Mouse (Mus musculus): ENCODE data around the gene Fsd2. TPM values are rescaled to one million over a fixed set of nuclear protein-coding genes. Genes with fewer than 3 reads are reported as not detected.

The Fsd2 gene
- polyA plus RNA-seq, 1 experiment from 2014 or later, result 0.04 TPM

DNA sequence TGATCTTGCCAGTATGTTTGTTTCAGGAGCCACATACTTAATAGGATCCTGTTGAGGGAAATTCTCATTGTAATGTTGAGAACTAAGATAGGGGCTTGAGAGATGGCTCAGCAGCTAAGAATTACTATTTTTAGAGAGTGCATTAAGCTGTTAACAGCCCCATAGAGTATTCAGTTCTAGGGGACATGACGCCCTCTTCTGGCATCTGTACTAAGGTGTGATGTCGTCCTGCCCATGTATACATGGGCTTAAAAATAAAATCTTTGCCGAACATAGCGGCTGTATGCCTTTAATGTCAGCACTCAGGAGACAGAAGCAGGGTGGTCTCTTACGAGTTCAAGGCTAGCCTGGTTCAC, 4.0 kb upstream of the Fsd2 start:
- no peak for ATAC-seq (ENCODE audit: insufficient number of reproducible peaks, low FRiP score, low TSS enrichment, low read depth)
- H3K9ac ChIP-seq (ENCODE audit: low read length), result no peak overlapping the region
- H3K4me2 ChIP-seq (ENCODE audit: low read depth, severe bottlenecking), result peak overlapping the region; percentile 66; the same call in 1 of the 2 replicates
- no peaks in the 10 kb centered on the region; the same call in 1 of the 2 replicates for H3K36me3 ChIP-seq (ENCODE audit: control insufficient read depth, insufficient read depth, low read length)
- no peak overlapping the region for H3K27ac ChIP-seq (replicated peaks; ENCODE audit: low read depth, low read length)
- WGBS, result 5% methylated on average over 5 of the region's 5 CpGs
- H3K27me3 ChIP-seq (ENCODE audit: control insufficient read depth, insufficient read depth, low read length), result no peaks in the 10 kb centered on the region
- DNase-seq (ENCODE audit: low spot score), result no peak
- H3K9me3 ChIP-seq (ENCODE audit: control insufficient read depth, low read length), result no peaks in the 10 kb centered on the region
- peak overlapping the region; percentile 64 for H3K4me3 ChIP-seq (ENCODE audit: low read depth, low read length)
- H3K4me1 ChIP-seq (ENCODE audit: control insufficient read depth, insufficient read depth, low read length), result 0 out of 2 replicates have a peak, but pooled peaks cover 5% of the 10 kb centered on the region

DNA sequence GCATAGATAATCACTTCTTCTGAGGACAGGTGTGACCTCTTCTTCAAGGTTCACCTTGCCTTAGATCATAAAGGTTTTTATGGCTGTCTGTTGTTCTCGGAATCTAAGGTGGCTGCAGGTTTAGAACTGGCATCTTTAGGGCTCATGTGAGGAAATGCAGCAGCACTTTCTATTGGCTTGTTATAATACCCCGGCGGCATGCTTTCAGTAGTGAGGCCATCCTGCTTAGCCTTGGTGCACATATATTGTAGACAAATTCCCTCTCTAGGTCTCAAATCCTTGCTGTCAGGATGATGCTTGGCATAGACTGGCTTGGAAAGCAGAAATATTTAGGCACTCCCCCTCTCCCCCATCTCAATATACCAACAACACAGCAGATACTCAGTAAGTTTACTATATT, 3.5 kb upstream of the Fsd2 start:
- no peaks in the 10 kb centered on the region for H3K36me3 ChIP-seq (ENCODE audit: control insufficient read depth, insufficient read depth, low read length)
- no peaks in the 10 kb centered on the region for H3K9me3 ChIP-seq (ENCODE audit: control insufficient read depth, low read length)
- no peak for ATAC-seq (ENCODE audit: insufficient number of reproducible peaks, low FRiP score, low TSS enrichment, low read depth)
- no peak overlapping the region for H3K27ac ChIP-seq (replicated peaks; ENCODE audit: low read depth, low read length)
- 79% methylated on average over 3 of the region's 3 CpGs for WGBS
- H3K4me2 ChIP-seq (ENCODE audit: low read depth, severe bottlenecking), result no peak overlapping the region
- DNase-seq (ENCODE audit: low spot score), result no peak
- no peak overlapping the region for H3K9ac ChIP-seq (ENCODE audit: low read length)
- no peaks in the 10 kb centered on the region for H3K27me3 ChIP-seq (ENCODE audit: control insufficient read depth, insufficient read depth, low read length)
- H3K4me3 ChIP-seq (ENCODE audit: low read depth, low read length), result no peak overlapping the region
- H3K4me1 ChIP-seq (ENCODE audit: control insufficient read depth, insufficient read depth, low read length), result 0 out of 2 replicates have a peak, but pooled peaks cover 5% of the 10 kb centered on the region

DNA sequence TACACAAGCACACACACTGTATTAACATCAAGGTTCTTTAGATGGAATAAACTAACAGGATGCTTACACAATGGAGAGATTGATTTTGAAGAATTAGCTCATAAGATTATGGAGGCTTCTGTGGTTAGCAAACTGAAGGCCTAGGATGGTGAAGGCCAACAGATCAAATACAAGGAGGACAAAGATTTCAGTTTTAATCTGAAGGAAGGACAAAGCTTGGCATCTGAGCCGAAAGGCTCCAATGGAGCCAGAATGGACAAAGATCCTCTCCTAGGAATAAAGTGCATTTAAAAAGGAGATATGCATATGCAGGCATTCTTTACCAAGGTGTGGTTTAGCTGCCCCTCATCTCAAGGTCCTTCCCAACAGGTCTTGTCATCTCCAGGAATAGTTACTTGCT, 3.1 kb upstream of the Fsd2 start:
- no peaks in the 10 kb centered on the region for H3K36me3 ChIP-seq (ENCODE audit: control insufficient read depth, insufficient read depth, low read length)
- DNase-seq (ENCODE audit: low spot score) (no peak), ATAC-seq (ENCODE audit: insufficient number of reproducible peaks, low FRiP score, low TSS enrichment, low read depth) (no peak)
- no peak overlapping the region for H3K27ac ChIP-seq (replicated peaks; ENCODE audit: low read depth, low read length)
- H3K9me3 ChIP-seq (ENCODE audit: control insufficient read depth, low read length), result no peaks in the 10 kb centered on the region
- H3K9ac ChIP-seq (ENCODE audit: low read length), result no peak overlapping the region
- H3K4me3 ChIP-seq (ENCODE audit: low read depth, low read length), result no peak overlapping the region
- 97% methylated on average over 1 of the region's 1 CpGs for WGBS
- H3K4me1 ChIP-seq (ENCODE audit: control insufficient read depth, insufficient read depth, low read length), result 0 out of 2 replicates have a peak, but pooled peaks cover 5% of the 10 kb centered on the region
- no peak overlapping the region for H3K4me2 ChIP-seq (ENCODE audit: low read depth, severe bottlenecking)
- H3K27me3 ChIP-seq (ENCODE audit: control insufficient read depth, insufficient read depth, low read length), result no peaks in the 10 kb centered on the region

DNA sequence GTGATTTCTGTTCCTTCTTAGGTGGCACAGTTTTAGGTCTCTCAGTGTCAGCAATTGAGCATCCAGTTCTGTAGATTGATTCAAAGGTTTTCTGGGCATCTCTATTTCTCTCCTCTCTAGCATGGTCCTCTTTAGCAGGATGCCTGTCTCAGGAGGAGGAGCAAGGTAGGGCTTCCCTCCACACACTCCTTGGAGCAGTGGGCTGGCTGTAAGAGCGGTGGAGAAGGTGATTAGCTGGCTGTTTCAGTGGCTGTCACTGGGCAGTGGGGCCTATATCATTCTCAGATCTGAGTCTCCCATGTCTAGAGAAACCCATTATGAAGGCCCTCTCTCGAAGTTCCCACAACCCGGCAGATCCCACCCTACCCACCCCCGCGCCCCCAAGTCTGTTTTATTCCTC, 652 bp upstream of the Fsd2 start:
- H3K27ac ChIP-seq (replicated peaks; ENCODE audit: low read depth, low read length), result no peak overlapping the region
- H3K9ac ChIP-seq (ENCODE audit: low read length), result no peak overlapping the region
- no peak for DNase-seq (ENCODE audit: low spot score)
- H3K9me3 ChIP-seq (ENCODE audit: control insufficient read depth, low read length), result no peaks in the 10 kb centered on the region
- ATAC-seq (ENCODE audit: insufficient number of reproducible peaks, low FRiP score, low TSS enrichment, low read depth), result no peak
- H3K27me3 ChIP-seq (ENCODE audit: control insufficient read depth, insufficient read depth, low read length), result no peaks in the 10 kb centered on the region
- WGBS, result 90% methylated on average over 5 of the region's 5 CpGs
- 0 out of 2 replicates have a peak, but pooled peaks cover 5% of the 10 kb centered on the region for H3K4me1 ChIP-seq (ENCODE audit: control insufficient read depth, insufficient read depth, low read length)
- H3K4me3 ChIP-seq (ENCODE audit: low read depth, low read length), result no peak overlapping the region
- no peak overlapping the region for H3K4me2 ChIP-seq (ENCODE audit: low read depth, severe bottlenecking)
- no peaks in the 10 kb centered on the region for H3K36me3 ChIP-seq (ENCODE audit: control insufficient read depth, insufficient read depth, low read length)

DNA sequence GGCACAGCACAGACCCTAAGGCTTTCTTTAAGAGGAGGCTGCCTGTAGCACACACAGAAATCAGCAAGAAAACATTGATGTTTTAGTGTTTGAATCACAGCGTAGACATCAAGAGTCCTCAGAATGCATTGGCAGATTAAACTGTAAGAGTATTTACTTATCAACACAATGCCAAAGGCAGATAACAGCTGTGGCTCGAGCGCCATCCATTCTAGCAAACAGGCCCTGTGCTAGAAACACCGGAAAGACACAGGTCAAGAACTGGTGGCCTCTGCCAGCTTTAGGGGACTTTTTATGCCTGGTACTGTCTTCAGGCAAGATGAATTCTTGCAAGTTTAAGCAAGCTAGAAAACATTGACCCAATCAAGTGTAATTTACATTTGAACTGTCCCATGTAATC, 412 bp downstream of the Fsd2 start:
- Histone ChIP-seq H3K4me3 (ENCODE audit: low read depth, low read length) (no peak overlapping the region), H3K9me3 (ENCODE audit: control insufficient read depth, low read length) (no peaks in the 10 kb centered on the region), H3K4me1 (ENCODE audit: control insufficient read depth, insufficient read depth, low read length) (0 out of 2 replicates have a peak, but pooled peaks cover 5% of the 10 kb centered on the region), H3K36me3 (ENCODE audit: control insufficient read depth, insufficient read depth, low read length) (no peaks in the 10 kb centered on the region), H3K27ac (replicated peaks; ENCODE audit: low read depth, low read length) (no peak overlapping the region), H3K9ac (ENCODE audit: low read length) (no peak overlapping the region), H3K4me2 (ENCODE audit: low read depth, severe bottlenecking) (no peak overlapping the region), H3K27me3 (ENCODE audit: control insufficient read depth, insufficient read depth, low read length) (no peaks in the 10 kb centered on the region)
- WGBS, result 91% methylated on average over 4 of the region's 4 CpGs
- DNase-seq (ENCODE audit: low spot score), result no peak
- no peak for ATAC-seq (ENCODE audit: insufficient number of reproducible peaks, low FRiP score, low TSS enrichment, low read depth)

DNA sequence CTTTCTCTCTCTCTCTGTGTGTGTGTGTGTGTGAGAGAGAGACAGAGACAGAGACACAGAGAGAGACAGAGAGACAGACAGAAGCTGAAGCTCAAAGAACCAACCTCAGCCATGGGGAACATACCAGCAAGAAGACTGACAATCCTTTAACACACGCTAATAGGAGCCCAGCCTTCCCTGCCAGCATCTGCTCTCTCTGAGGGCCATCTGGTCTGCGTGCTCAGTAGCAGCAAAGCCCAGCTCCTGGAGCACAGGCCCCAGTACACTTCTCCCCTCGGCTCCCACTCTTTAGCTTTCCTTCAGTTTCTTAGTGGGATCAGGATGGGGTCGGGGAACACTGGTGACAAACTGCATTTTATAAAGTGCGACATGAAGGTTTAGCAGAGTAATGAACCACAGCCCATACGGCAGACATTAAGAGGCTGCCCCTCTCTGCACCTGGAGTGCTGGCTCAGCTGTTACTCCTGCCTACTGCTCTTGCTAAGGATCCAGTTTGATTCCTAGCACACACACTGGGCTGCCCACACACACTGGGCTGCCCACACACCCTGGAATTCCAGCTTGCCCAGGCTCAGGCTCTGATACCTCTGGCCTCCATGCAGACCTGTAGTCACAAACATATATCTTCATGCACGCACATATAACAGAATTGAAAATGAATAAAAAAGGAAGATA, 1.2 kb downstream of the Fsd2 start:
- Histone ChIP-seq H3K4me2 (ENCODE audit: low read depth, severe bottlenecking) (no peak overlapping the region), H3K4me3 (ENCODE audit: low read depth, low read length) (no peak overlapping the region), H3K4me1 (ENCODE audit: control insufficient read depth, insufficient read depth, low read length) (0 out of 2 replicates have a peak, but pooled peaks cover 5% of the 10 kb centered on the region), H3K27ac (replicated peaks; ENCODE audit: low read depth, low read length) (no peak overlapping the region), H3K27me3 (ENCODE audit: control insufficient read depth, insufficient read depth, low read length) (no peaks in the 10 kb centered on the region), H3K9ac (ENCODE audit: low read length) (no peak overlapping the region), H3K9me3 (ENCODE audit: control insufficient read depth, low read length) (no peaks in the 10 kb centered on the region), H3K36me3 (ENCODE audit: control insufficient read depth, insufficient read depth, low read length) (no peaks in the 10 kb centered on the region)
- DNase-seq (ENCODE audit: low spot score) (peak; percentile 50), ATAC-seq (ENCODE audit: insufficient number of reproducible peaks, low FRiP score, low TSS enrichment, low read depth) (peak; percentile 67)
- WGBS, result 36% methylated on average over 7 of the region's 7 CpGs

DNA sequence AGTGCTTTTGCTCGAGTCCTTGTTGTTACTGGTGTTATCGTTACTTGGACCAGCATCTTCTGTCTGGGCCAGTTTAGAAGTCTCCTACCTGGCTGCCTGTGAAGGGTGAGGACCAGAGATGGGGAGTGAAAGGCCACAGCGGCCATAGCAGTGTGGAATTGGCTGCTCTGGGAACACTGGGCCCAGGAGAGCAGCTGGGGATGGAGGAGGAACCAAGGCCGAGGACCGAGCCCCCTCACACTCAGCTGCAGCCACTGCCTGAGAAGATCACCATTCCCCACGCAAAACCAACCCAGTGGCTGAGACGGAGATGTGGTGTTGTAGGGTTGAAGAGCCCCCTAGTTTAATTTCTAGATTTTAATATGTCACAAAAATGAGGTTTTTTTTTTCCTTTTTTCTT, 2.0 kb downstream of the Fsd2 start:
- Histone ChIP-seq H3K36me3 (ENCODE audit: control insufficient read depth, insufficient read depth, low read length) (no peaks in the 10 kb centered on the region), H3K4me3 (ENCODE audit: low read depth, low read length) (no peak overlapping the region), H3K27ac (replicated peaks; ENCODE audit: low read depth, low read length) (no peak overlapping the region), H3K9me3 (ENCODE audit: control insufficient read depth, low read length) (no peaks in the 10 kb centered on the region), H3K4me2 (ENCODE audit: low read depth, severe bottlenecking) (no peak overlapping the region), H3K9ac (ENCODE audit: low read length) (no peak overlapping the region), H3K27me3 (ENCODE audit: control insufficient read depth, insufficient read depth, low read length) (no peaks in the 10 kb centered on the region), H3K4me1 (ENCODE audit: control insufficient read depth, insufficient read depth, low read length) (0 out of 2 replicates have a peak, but pooled peaks cover 5% of the 10 kb centered on the region)
- WGBS, result 74% methylated on average over 7 of the region's 7 CpGs
- no peak for DNase-seq (ENCODE audit: low spot score)
- no peak for ATAC-seq (ENCODE audit: insufficient number of reproducible peaks, low FRiP score, low TSS enrichment, low read depth)

DNA sequence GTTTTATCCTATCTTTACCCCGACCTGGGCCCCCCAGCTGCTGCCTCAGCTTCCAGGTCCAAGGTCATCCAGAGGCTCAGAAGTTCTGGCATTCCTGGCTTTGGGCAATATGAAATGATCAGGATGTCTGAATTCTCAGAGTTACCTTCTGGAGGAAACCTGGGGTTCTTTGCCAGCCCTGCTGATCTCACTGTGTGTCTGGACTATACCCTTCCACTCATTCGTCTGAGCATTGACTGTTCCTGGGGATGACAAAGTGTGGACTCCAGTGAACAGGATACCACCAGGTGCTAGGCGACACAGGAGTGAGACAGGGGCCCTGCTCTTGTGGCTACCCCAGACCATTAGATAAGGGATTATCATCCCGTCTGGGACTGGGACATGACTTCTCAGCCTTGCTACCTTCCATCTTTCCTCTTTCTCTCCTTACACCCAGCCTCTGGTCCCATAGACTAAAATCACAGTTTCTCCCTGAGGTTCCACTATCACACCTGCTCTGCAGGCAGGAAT, 3.2 kb downstream of the Fsd2 start:
- WGBS, result 73% methylated on average over 4 of the region's 4 CpGs
- Histone ChIP-seq H3K36me3 (ENCODE audit: control insufficient read depth, insufficient read depth, low read length) (no peaks in the 10 kb centered on the region), H3K4me3 (ENCODE audit: low read depth, low read length) (no peak overlapping the region), H3K9ac (ENCODE audit: low read length) (no peak overlapping the region), H3K9me3 (ENCODE audit: control insufficient read depth, low read length) (no peaks in the 10 kb centered on the region), H3K4me2 (ENCODE audit: low read depth, severe bottlenecking) (no peak overlapping the region), H3K27me3 (ENCODE audit: control insufficient read depth, insufficient read depth, low read length) (no peaks in the 10 kb centered on the region), H3K27ac (replicated peaks; ENCODE audit: low read depth, low read length) (no peak overlapping the region), H3K4me1 (ENCODE audit: control insufficient read depth, insufficient read depth, low read length) (0 out of 2 replicates have a peak, but pooled peaks cover 5% of the 10 kb centered on the region)
- ATAC-seq (ENCODE audit: insufficient number of reproducible peaks, low FRiP score, low TSS enrichment, low read depth) (no peak), DNase-seq (ENCODE audit: low spot score) (no peak)
